10 mouse cellular contexts compared by ENCODE assay signal in the genomic region with DNA sequence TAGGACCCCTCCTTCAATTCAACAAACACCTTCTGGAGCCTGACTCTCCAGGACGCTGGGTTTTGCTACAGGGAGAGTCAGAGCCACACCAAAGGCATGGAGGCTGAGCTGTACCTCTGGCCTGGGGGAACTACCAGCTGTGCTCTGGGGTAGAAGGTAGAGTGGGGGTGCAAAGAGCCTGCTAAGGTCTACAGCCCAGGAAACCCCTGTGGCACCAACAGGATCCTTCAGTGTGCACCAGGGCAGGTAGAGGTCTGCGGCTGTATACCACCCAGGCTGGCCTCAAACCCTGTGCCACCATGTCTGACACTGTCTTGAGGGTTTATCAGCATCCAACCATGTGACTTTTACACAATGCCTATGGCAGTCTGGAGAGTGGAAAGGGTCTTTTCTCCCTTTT.
A peak's percentile ranks its signal among the peaks of the same experiment; 100 is the strongest.
DNase-seq lines count a peak whose midpoint lies in the region; ATAC-seq and TF ChIP-seq lines count a peak whose summit lies in the region.
"Had no signal": no experiment of that assay in that cellular context is flagged by ENCODE, and none has a peak within 500 bp of the region (broad histone marks: within the 10 kb centered on the region; RNA-seq: fewer than 3 reads in every experiment).

No protein-coding gene starts in this region.

- no peak overlapping the region for H3K4me3 ChIP-seq in heart, embryonic 14.5 days (ENCODE audit: control insufficient read depth in 1 of 2, insufficient read depth in 1 of 2, low read depth in 1 of 2, low read length in 2 of 2)
- no peak overlapping the region for H3K4me3 ChIP-seq in stomach, embryonic 14.5 days (ENCODE audit: low read depth, low read length)
- H3K4me3 ChIP-seq in stomach, postnatal 0 days (ENCODE audit: low read depth, low read length) = no peak overlapping the region
- no peak overlapping the region for H3K4me3 ChIP-seq in limb, embryonic 10.5 days

- no peak for DNase-seq in heart, postnatal 10 days
- no peak for DNase-seq in stomach, postnatal 0 days (ENCODE audit: low spot score)
- DNase-seq in limb, embryonic 10.5 days (ENCODE audit: low spot score) = no peak
- no peak for DNase-seq in natural killer cell, adult 2 months (ENCODE audit: low spot score in 2 of 2)
- no peak for DNase-seq in cerebellum, adult 8-10 months
- no peak for DNase-seq in thymus, postnatal 4 days
- DNase-seq: thymus, postnatal 14 days had no signal

- H3K9me3 ChIP-seq in heart, embryonic 14.5 days (ENCODE audit: control insufficient read depth, low read length) = no peaks in the 10 kb centered on the region
- no peaks in the 10 kb centered on the region for H3K9me3 ChIP-seq in stomach, embryonic 14.5 days (ENCODE audit: control insufficient read depth, low read depth, low read length)
- no peaks in the 10 kb centered on the region for H3K9me3 ChIP-seq in stomach, postnatal 0 days (ENCODE audit: control insufficient read depth, low read length)
- H3K9me3 ChIP-seq in limb, embryonic 10.5 days (replicated peaks) = no peaks in the 10 kb centered on the region

- intact Hi-C loops in heart, postnatal 10 days (cut with DNase I) = loop anchor here (1.0 to 10.0 kb wide), 4 partner anchors 61 to 320 kb away; partner anchors contain the start of gene Marcks

- TF ChIP-seq CTCF in stomach, postnatal 0 days (IDR thresholded peaks at IDR 0.05; ENCODE audit: low read depth) = no peak

- no peak for TF ChIP-seq EP300 in stomach, postnatal 0 days (optimal IDR thresholded peaks at IDR 0.05)

- ATAC-seq in heart, embryonic 14.5 days (ENCODE audit: insufficient number of reproducible peaks, insufficient read depth, low FRiP score, low read depth) = no peak
- ATAC-seq in stomach, embryonic 14.5 days (ENCODE audit: insufficient number of reproducible peaks, insufficient read depth, low FRiP score, low read depth) = no peak
- no peak for ATAC-seq in stomach, postnatal 0 days (ENCODE audit: low FRiP score, low TSS enrichment)
- ATAC-seq: activated CD4-positive, CD25-positive, alpha-beta regulatory T cell, adult 4 months had no signal

- peak overlapping the region; percentile 27 to 83 for H3K27ac ChIP-seq in heart, embryonic 14.5 days (replicated peaks in 1 of 2; ENCODE audit: control insufficient read depth in 1 of 2, insufficient read depth in 1 of 2, low read depth in 2 of 2, low read length in 2 of 2)
- 0 out of 2 replicates have a peak overlapping the region, but pooled peaks have one; percentile 11 for H3K27ac ChIP-seq in stomach, embryonic 14.5 days (ENCODE audit: low read length)
- no peak overlapping the region for H3K27ac ChIP-seq in stomach, postnatal 0 days (replicated peaks)
- H3K27ac ChIP-seq in limb, embryonic 10.5 days = peak overlapping the region; percentile 26; the same call in 1 of the 2 replicates

- no peak overlapping the region for H3K9ac ChIP-seq in heart, embryonic 14.5 days (ENCODE audit: low read length)
- no peak overlapping the region for H3K9ac ChIP-seq in stomach, embryonic 14.5 days (replicated peaks; ENCODE audit: low read depth, low read length)
- H3K9ac ChIP-seq in stomach, postnatal 0 days (ENCODE audit: low read length) = no peak overlapping the region

- no peaks in the 10 kb centered on the region for H3K27me3 ChIP-seq in heart, embryonic 14.5 days (ENCODE audit: control insufficient read depth, insufficient read depth, low read length)
- H3K27me3 ChIP-seq in stomach, embryonic 14.5 days (ENCODE audit: control insufficient read depth, insufficient read depth, low read length) = no peaks in the 10 kb centered on the region
- H3K27me3 ChIP-seq in stomach, postnatal 0 days (ENCODE audit: control insufficient read depth, insufficient read depth, low read length) = no peaks in the 10 kb centered on the region
- no peaks in the 10 kb centered on the region for H3K27me3 ChIP-seq in limb, embryonic 10.5 days (ENCODE audit: low read depth, poor library complexity, severe bottlenecking)

- WGBS in heart, embryonic 14.5 days = 72% methylated on average over 2 of the region's 2 CpGs
- 78% methylated on average over 2 of the region's 2 CpGs for WGBS in stomach, embryonic 14.5 days
- 89% methylated on average over 2 of the region's 2 CpGs for WGBS in stomach, postnatal 0 days
- whole genome bisulfite sequencing in limb, embryonic 10.5 days = 71% methylated on average over 2 of the region's 2 CpGs

- H3K4me2 ChIP-seq in heart, embryonic 14.5 days (ENCODE audit: low read length) = no peak overlapping the region
- H3K4me2 ChIP-seq in stomach, embryonic 14.5 days (replicated peaks; ENCODE audit: low read depth, low read length) = no peak overlapping the region
- H3K4me2 ChIP-seq in stomach, postnatal 0 days (replicated peaks; ENCODE audit: low read depth) = no peak overlapping the region

- H3K4me1 ChIP-seq in heart, embryonic 14.5 days (ENCODE audit: control insufficient read depth in 2 of 2, insufficient read depth in 2 of 2, low read length in 2 of 2) = peaks cover 3 to 13% of the 10 kb centered on the region in 2 experiments; a peak in 3 of 4 replicates
- 0 out of 2 replicates have a peak, but pooled peaks cover 7% of the 10 kb centered on the region for H3K4me1 ChIP-seq in stomach, embryonic 14.5 days (ENCODE audit: control insufficient read depth, insufficient read depth, low read length)
- no peaks in the 10 kb centered on the region for H3K4me1 ChIP-seq in stomach, postnatal 0 days (replicated peaks; ENCODE audit: control insufficient read depth, insufficient read depth)
- no peaks in the 10 kb centered on the region for H3K4me1 ChIP-seq in limb, embryonic 10.5 days

- no peaks in the 10 kb centered on the region for H3K36me3 ChIP-seq in heart, embryonic 14.5 days (ENCODE audit: control insufficient read depth, insufficient read depth, low read length)
- H3K36me3 ChIP-seq in stomach, embryonic 14.5 days (ENCODE audit: control insufficient read depth, insufficient read depth, low read length) = no peaks in the 10 kb centered on the region
- no peaks in the 10 kb centered on the region for H3K36me3 ChIP-seq in stomach, postnatal 0 days (ENCODE audit: control insufficient read depth, insufficient read depth, low read length)
- no peaks in the 10 kb centered on the region for H3K36me3 ChIP-seq in limb, embryonic 10.5 days
